19 mouse cellular contexts compared by ENCODE assay signal in genomic region chr7:122125636-122126035, GRCm38 (mm10). TPM values are rescaled to one million over a fixed set of nuclear protein-coding genes. Genes with fewer than 3 reads are reported as not detected.
DNase-seq lines count a peak whose midpoint lies in the region; ATAC-seq and TF ChIP-seq lines count a peak whose summit lies in the region.
"Had no signal": no experiment of that assay in that cellular context is flagged by ENCODE, and none has a peak within 500 bp of the region (broad histone marks: within the 10 kb centered on the region; RNA-seq: fewer than 3 reads in every experiment).

No protein-coding gene starts in this region.

- no peak overlapping the region for H3K27ac ChIP-seq in kidney, adult 2 months (ENCODE audit: insufficient read depth, low read depth, low read length)
- no peak overlapping the region for H3K27ac ChIP-seq in midbrain, postnatal 0 days (ENCODE audit: low read depth, low read length)
- H3K27ac ChIP-seq in midbrain, embryonic 15.5 days = no peak overlapping the region
- H3K27ac ChIP-seq: kidney, postnatal 0 days; limb, embryonic 12.5 days; macrophage; midbrain, embryonic 13.5 days had no signal

- ATAC-seq in midbrain, postnatal 0 days (ENCODE audit: low FRiP score) = no peak
- no peak for ATAC-seq in midbrain, embryonic 15.5 days (replicated peaks)
- ATAC-seq in granulocyte monocyte progenitor cell, adult 5-6 weeks (replicated peaks; ENCODE audit: poor library complexity, severe bottlenecking) = no peak
- ATAC-seq: CD4-positive, CD25-positive, alpha-beta regulatory T cell, adult 4 months; midbrain, embryonic 13.5 days had no signal

- TF ChIP-seq CTCF in kidney, adult 2 months (conservative IDR thresholded peaks at IDR 0.05; ENCODE audit: insufficient read depth, insufficient read length, low read depth, low read length) = 0 out of 2 replicates have a peak, but pooled peaks have one; percentile 14
- TF ChIP-seq CTCF in midbrain, postnatal 0 days (IDR thresholded peaks at IDR 0.05) = peak; percentile 22

- H3K4me2 ChIP-seq in midbrain, postnatal 0 days (ENCODE audit: low read depth, low read length, poor library complexity, severe bottlenecking) = no peak overlapping the region
- H3K4me2 ChIP-seq in midbrain, embryonic 15.5 days = no peak overlapping the region
- H3K4me2 ChIP-seq: heart, embryonic 12.5 days; limb, embryonic 12.5 days; midbrain, embryonic 13.5 days had no signal

- WGBS in kidney, adult 2 months = 76% methylated on average over 8 of the region's 8 CpGs
- 73% methylated on average over 8 of the region's 8 CpGs for WGBS in midbrain, postnatal 0 days
- 70% methylated on average over 8 of the region's 8 CpGs for WGBS in midbrain, embryonic 15.5 days

- no peak for TF ChIP-seq POLR2A in kidney, adult 2 months (IDR thresholded peaks at IDR 0.05; ENCODE audit: low read depth, low read length)

- H3K9ac ChIP-seq in midbrain, postnatal 0 days (replicated peaks; ENCODE audit: low read length, poor library complexity, severe bottlenecking) = no peak overlapping the region
- H3K9ac ChIP-seq in midbrain, embryonic 15.5 days = no peak overlapping the region
- H3K9ac ChIP-seq: heart, embryonic 12.5 days; limb, embryonic 12.5 days; midbrain, embryonic 13.5 days had no signal

- no peaks in the 10 kb centered on the region for H3K27me3 ChIP-seq in kidney, adult 2 months (replicated peaks; ENCODE audit: control insufficient read depth, insufficient read depth, low read length)
- H3K27me3 ChIP-seq in midbrain, postnatal 0 days (ENCODE audit: insufficient read depth, low read length) = no peaks in the 10 kb centered on the region
- no peaks in the 10 kb centered on the region for H3K27me3 ChIP-seq in midbrain, embryonic 15.5 days (replicated peaks)
- H3K27me3 ChIP-seq: heart, embryonic 12.5 days; limb, embryonic 12.5 days; midbrain, embryonic 13.5 days had no signal

- no peaks in the 10 kb centered on the region for H3K4me1 ChIP-seq in kidney, adult 2 months (ENCODE audit: control insufficient read depth, insufficient read depth, low read length)
- H3K4me1 ChIP-seq in midbrain, postnatal 0 days (ENCODE audit: insufficient read depth, low read length) = no peaks in the 10 kb centered on the region
- no peaks in the 10 kb centered on the region for H3K4me1 ChIP-seq in midbrain, embryonic 15.5 days
- H3K4me1 ChIP-seq: heart, embryonic 12.5 days; limb, embryonic 12.5 days; midbrain, embryonic 13.5 days had no signal

- peak; percentile 5 to 14 for DNase-seq in cerebellum, postnatal 10 days
- no peak for DNase-seq in cerebellum, adult 8-10 months
- DNase-seq in kidney, adult 2 months = no peak
- DNase-seq in kidney, adult 8-10 months = no peak
- no peak for DNase-seq in midbrain, postnatal 0 days (ENCODE audit: low spot score)
- DNase-seq in frontal cortex, adult 2 months (ENCODE audit: extremely low spot score in 1 of 2, low spot score in 1 of 2) = no peak
- DNase-seq: adrenal gland, postnatal 10 days; cerebellum, adult 11-12 months; heart, postnatal 36 days; retina, postnatal 1 day; thymus, postnatal 14 days had no signal

- H3K4me3 ChIP-seq in kidney, adult 2 months (ENCODE audit: insufficient read depth, low read depth, low read length) = no peak overlapping the region
- no peak overlapping the region for H3K4me3 ChIP-seq in midbrain, postnatal 0 days (ENCODE audit: low read depth, low read length)
- H3K4me3 ChIP-seq in midbrain, embryonic 15.5 days = no peak overlapping the region
- H3K4me3 ChIP-seq: heart, embryonic 12.5 days; limb, embryonic 12.5 days; midbrain, embryonic 13.5 days had no signal

- H3K9me3 ChIP-seq in midbrain, postnatal 0 days (ENCODE audit: low read length) = no peaks in the 10 kb centered on the region
- H3K9me3 ChIP-seq in midbrain, embryonic 15.5 days = no peaks in the 10 kb centered on the region
- H3K9me3 ChIP-seq: heart, embryonic 12.5 days; limb, embryonic 12.5 days; midbrain, embryonic 13.5 days had no signal

- no peaks in the 10 kb centered on the region for H3K36me3 ChIP-seq in kidney, adult 2 months (ENCODE audit: control insufficient read depth, insufficient read depth, low read length)
- peaks cover 17% of the 10 kb centered on the region; the same call in 1 of the 2 replicates for H3K36me3 ChIP-seq in midbrain, postnatal 0 days (ENCODE audit: insufficient read depth, low read length)
- H3K36me3 ChIP-seq in midbrain, embryonic 15.5 days (replicated peaks) = 0 out of 2 replicates have a peak, but pooled peaks cover 14% of the 10 kb centered on the region

RNA-seq across cellular contexts. Expression of gene Palb2, which starts 7.1 kb away (rescaled TPM):
- 0.59 and 0.98 TPM in 2 replicates for polyA plus RNA-seq in kidney, adult 2 months (2012; rRNA removed)
- total RNA-seq in midbrain, postnatal 0 days (2014; rRNA removed) = 1.5 and 4.0 TPM in 2 replicates
- polyA plus RNA-seq in midbrain, postnatal 0 days (2015; fragmentation: Nextera tagmentation; extraction: Ambion mirVana) = 2.1 and 2.5 TPM in 2 replicates
- polyA plus RNA-seq in midbrain, embryonic 15.5 days (2015; fragmentation: Nextera tagmentation; extraction: Ambion mirVana) = 4.9 and 5.0 TPM in 2 replicates
- polyA plus RNA-seq in frontal cortex, adult 2 months (2012; rRNA removed) = 1.7 and 2.1 TPM in 2 replicates
- 40.6 and 41.8 TPM in 2 replicates for total RNA-seq in granulocyte monocyte progenitor cell, adult 5-6 weeks (2014; fragmentation: Nextera tagmentation)
- 20.4 and 26.4 TPM in 2 replicates for total RNA-seq in granulocyte monocyte progenitor cell, adult 5-6 weeks (2017)

RNA-seq across cellular contexts. Expression of gene Dctn5, which starts 7.2 kb away (rescaled TPM):
- polyA plus RNA-seq in kidney, adult 2 months (2012; rRNA removed) = 74.9 and 77.1 TPM in 2 replicates
- 106 TPM in 2 replicates for total RNA-seq in midbrain, postnatal 0 days (2014; rRNA removed)
- 144 and 169 TPM in 2 replicates for polyA plus RNA-seq in midbrain, postnatal 0 days (2015; fragmentation: Nextera tagmentation; extraction: Ambion mirVana)
- 166 and 173 TPM in 2 replicates for polyA plus RNA-seq in midbrain, embryonic 15.5 days (2015; fragmentation: Nextera tagmentation; extraction: Ambion mirVana)
- polyA plus RNA-seq in frontal cortex, adult 2 months (2012; rRNA removed) = 121 and 123 TPM in 2 replicates
- 62.6 and 69.1 TPM in 2 replicates for total RNA-seq in granulocyte monocyte progenitor cell, adult 5-6 weeks (2014; fragmentation: Nextera tagmentation)
- 72.8 and 79.9 TPM in 2 replicates for total RNA-seq in granulocyte monocyte progenitor cell, adult 5-6 weeks (2017)

RNA-seq across cellular contexts. Expression of gene Ndufab1, which starts 23.9 kb away (rescaled TPM):
- polyA plus RNA-seq in kidney, adult 2 months (2012; rRNA removed) = 437 and 852 TPM in 2 replicates
- total RNA-seq in midbrain, postnatal 0 days (2014; rRNA removed) = 43.0 and 67.9 TPM in 2 replicates
- 711 and 727 TPM in 2 replicates for polyA plus RNA-seq in midbrain, postnatal 0 days (2015; fragmentation: Nextera tagmentation; extraction: Ambion mirVana)
- 588 and 603 TPM in 2 replicates for polyA plus RNA-seq in midbrain, embryonic 15.5 days (2015; fragmentation: Nextera tagmentation; extraction: Ambion mirVana)
- polyA plus RNA-seq in frontal cortex, adult 2 months (2012; rRNA removed) = 231 and 248 TPM in 2 replicates
- 218 and 319 TPM in 2 replicates for total RNA-seq in granulocyte monocyte progenitor cell, adult 5-6 weeks (2014; fragmentation: Nextera tagmentation)
- total RNA-seq in granulocyte monocyte progenitor cell, adult 5-6 weeks (2017) = 102 and 116 TPM in 2 replicates

RNA-seq across cellular contexts. Expression of gene Plk1, which starts 33.6 kb away (rescaled TPM):
- polyA plus RNA-seq in kidney, adult 2 months (2012; rRNA removed) = 1.1 and 1.5 TPM in 2 replicates
- total RNA-seq in midbrain, postnatal 0 days (2014; rRNA removed) = 4.1 and 6.6 TPM in 2 replicates
- polyA plus RNA-seq in midbrain, postnatal 0 days (2015; fragmentation: Nextera tagmentation; extraction: Ambion mirVana) = 6.3 and 6.7 TPM in 2 replicates
- 17.2 and 22.9 TPM in 2 replicates for polyA plus RNA-seq in midbrain, embryonic 15.5 days (2015; fragmentation: Nextera tagmentation; extraction: Ambion mirVana)
- 3.1 and 3.4 TPM in 2 replicates for polyA plus RNA-seq in frontal cortex, adult 2 months (2012; rRNA removed)
- total RNA-seq in granulocyte monocyte progenitor cell, adult 5-6 weeks (2014; fragmentation: Nextera tagmentation) = 13.4 and 25.5 TPM in 2 replicates
- 31.7 and 34.6 TPM in 2 replicates for total RNA-seq in granulocyte monocyte progenitor cell, adult 5-6 weeks (2017)

RNA-seq across cellular contexts. Expression of gene Ears2, which starts 58.6 kb away (rescaled TPM):
- 9.2 and 11.2 TPM in 2 replicates for polyA plus RNA-seq in kidney, adult 2 months (2012; rRNA removed)
- total RNA-seq in midbrain, postnatal 0 days (2014; rRNA removed) = 14.0 and 15.3 TPM in 2 replicates
- 7.2 and 7.5 TPM in 2 replicates for polyA plus RNA-seq in midbrain, postnatal 0 days (2015; fragmentation: Nextera tagmentation; extraction: Ambion mirVana)
- 9.2 and 10.7 TPM in 2 replicates for polyA plus RNA-seq in midbrain, embryonic 15.5 days (2015; fragmentation: Nextera tagmentation; extraction: Ambion mirVana)
- 5.6 and 6.0 TPM in 2 replicates for polyA plus RNA-seq in frontal cortex, adult 2 months (2012; rRNA removed)
- 7.0 and 12.1 TPM in 2 replicates for total RNA-seq in granulocyte monocyte progenitor cell, adult 5-6 weeks (2014; fragmentation: Nextera tagmentation)
- total RNA-seq in granulocyte monocyte progenitor cell, adult 5-6 weeks (2017) = 5.8 and 7.2 TPM in 2 replicates

Comparison
In these comparisons a context has a peak if more than half of its experiments do, and no peak if none do; other contexts are left out.
1. DNase-seq: peak in cerebellum, postnatal 10 days (2 of 2); none in cerebellum, adult 8-10 months (single experiment), kidney, adult 2 months (single experiment), kidney, adult 8-10 months (0 of 2), midbrain, postnatal 0 days (single experiment) and frontal cortex, adult 2 months (0 of 2).